ENCODE assay signal across 25 mouse cellular contexts in genomic region chr7:93665805-93666204, GRCm38 (mm10).
"Had no signal": no experiment of that assay in that cellular context is flagged by ENCODE, and none has a peak within 500 bp of the region (broad histone marks: within the 10 kb centered on the region; RNA-seq: fewer than 3 reads in every experiment).

No protein-coding gene starts in this region.

- H3K4me2 ChIP-seq: heart, embryonic 11.5 days; heart, embryonic 13.5 days; heart, embryonic 15.5 days; hindbrain, embryonic 13.5 days; hindbrain, embryonic 15.5 days; kidney, embryonic 15.5 days; limb, embryonic 13.5 days; limb, embryonic 15.5 days had no signal

- H3K27ac ChIP-seq: heart, adult 2 months; heart, embryonic 13.5 days; heart, embryonic 15.5 days; hindbrain, embryonic 13.5 days; hindbrain, embryonic 15.5 days; hindbrain, postnatal 0 days; kidney, embryonic 15.5 days; kidney, postnatal 0 days; limb, embryonic 13.5 days; limb, embryonic 15.5 days had no signal

- H3K4me1 ChIP-seq: heart, embryonic 13.5 days; heart, embryonic 15.5 days; hindbrain, embryonic 13.5 days; hindbrain, embryonic 15.5 days; kidney, embryonic 15.5 days; limb, embryonic 13.5 days; limb, embryonic 15.5 days had no signal

- H3K27me3 ChIP-seq: heart, embryonic 13.5 days; heart, embryonic 15.5 days; hindbrain, embryonic 13.5 days; hindbrain, embryonic 15.5 days; kidney, embryonic 15.5 days; limb, embryonic 13.5 days; limb, embryonic 15.5 days had no signal

- ATAC-seq: hindbrain, postnatal 0 days; intestine, embryonic 16.5 days had no signal

- H3K36me3 ChIP-seq: heart, embryonic 13.5 days; heart, embryonic 15.5 days; hindbrain, embryonic 13.5 days; hindbrain, embryonic 15.5 days; kidney, embryonic 15.5 days; limb, embryonic 13.5 days; limb, embryonic 15.5 days had no signal

- H3K9me3 ChIP-seq: heart, embryonic 13.5 days; heart, embryonic 15.5 days; hindbrain, embryonic 13.5 days; hindbrain, embryonic 15.5 days; kidney, embryonic 15.5 days; limb, embryonic 13.5 days; limb, embryonic 15.5 days had no signal

- H3K4me3 ChIP-seq: heart, adult 2 months; heart, embryonic 13.5 days; heart, embryonic 15.5 days; hindbrain, embryonic 13.5 days; hindbrain, embryonic 15.5 days; kidney, embryonic 15.5 days; limb, embryonic 13.5 days; limb, embryonic 15.5 days had no signal

- DNase-seq: gastrocnemius, postnatal 14 days; gastrocnemius, postnatal 36 days; heart, adult 11 months; heart, adult 2 months; heart, postnatal 14 days; heart, postnatal 36 days; kidney, adult 11 months; kidney, adult 2 months; kidney, adult 9 months; kidney, postnatal 14 days; kidney, postnatal 36 days; layer of hippocampus, adult 9-11 months; layer of hippocampus, postnatal 36 days; left cerebral cortex, postnatal 4 days had no signal

- H3K9ac ChIP-seq: heart, embryonic 13.5 days; heart, embryonic 15.5 days; hindbrain, embryonic 13.5 days; hindbrain, embryonic 15.5 days; kidney, embryonic 15.5 days; limb, embryonic 13.5 days; limb, embryonic 15.5 days had no signal
